Mouse (Mus musculus) heart, adult 2 months (tissue): ENCODE measurements at regions not wholly inside any gene's neighbourhood (a gene's known extent, or its start where the extent isn't known, plus 50 kb on each side); places are given as distances from the start of the nearest gene placed in this dataset.
A peak's percentile ranks its signal among the peaks of the same experiment; 100 is the strongest.

Experiments used
- DNase-seq, 2 experiments: peaks; one replicate each; pipeline ENCODE4 v3.0.0; 2021
- H3K27ac ChIP-seq: fragments of 200-600 bp; 2 replicates; pipeline ENCODE4 v1.8.1; 2022
- H3K27me3 ChIP-seq: fragments of 200-500 bp; 2 replicates; pipeline ENCODE4 v1.6.1; 2012; ENCODE audit warnings: mild to moderate bottlenecking, low read length, inconsistent platforms, mixed read lengths; ENCODE audit not compliant: control insufficient read depth, insufficient read depth
- H3K36me3 ChIP-seq: fragments of 200-500 bp; 2 replicates; pipeline ENCODE4 v1.6.1; 2012; ENCODE audit warnings: low read length, inconsistent platforms; ENCODE audit not compliant: control insufficient read depth, insufficient read depth
- H3K4me1 ChIP-seq: fragments of 200-500 bp; 2 replicates; pipeline ENCODE4 v1.6.1; 2011; ENCODE audit warnings: low read length; ENCODE audit not compliant: control insufficient read depth, insufficient read depth
- H3K4me3 ChIP-seq: fragments of 200-600 bp; 2 replicates; pipeline ENCODE4 v1.8.1; 2022
- H3K79me2 ChIP-seq: fragments of 200-500 bp; replicated peaks from 2 replicates; pipeline ENCODE4 v1.6.1; 2012; ENCODE audit warnings: mild to moderate bottlenecking, inconsistent platforms, low read length, moderate library complexity, mixed read lengths; ENCODE audit not compliant: control insufficient read depth, insufficient read depth
- H3K9ac ChIP-seq: fragments of 200-500 bp; 2 replicates; pipeline ENCODE4 v1.6.1; 2012; ENCODE audit warnings: low read depth, mild to moderate bottlenecking, control low read depth, inconsistent platforms, low read length, mixed read lengths
- CTCF ChIP-seq: fragments of 200-600 bp; IDR thresholded peaks from 2 replicates; pipeline ENCODE4 v1.8.1; 2022; ENCODE audit warnings: antibody characterized with exemption, mild to moderate bottlenecking, moderate library complexity
- EP300 ChIP-seq: fragments of 200-500 bp; IDR thresholded peaks from 2 replicates; pipeline ENCODE4 v1.6.1; 2011; ENCODE audit warnings: low read depth, low read length, control low read depth; ENCODE audit not compliant: insufficient read depth
- POLR2A ChIP-seq: fragments of 200-500 bp; IDR thresholded peaks from 2 replicates; pipeline ENCODE4 v1.6.1; 2011; ENCODE audit warnings: mild to moderate bottlenecking, low read depth, low read length, control low read depth; ENCODE audit not compliant: insufficient read depth
- WGBS: fragments of 180-500 bp; shearing (Covaris S2); methylation state at CpG from one replicate; pipeline ENCODE4 v1.1.7; 2018; 5-methylcytosine and 5-hydroxymethylcytosine counted together
- intact Hi-C: fragments of 180-260 bp; cut with DNase I; formaldehyde crosslinking; loops from one replicate; pipeline ENCODE4 v1.15.1; 2025

GRCm38 (mm10) chr2:51033881-51034280 lies 115.0 kb downstream of the Rnd3 start:
- no peak for DNase-seq
- intact Hi-C loops, result no loop called here
- Histone ChIP-seq H3K4me1 (no peaks in the 10 kb centered on the region), H3K36me3 (no peaks in the 10 kb centered on the region), H3K79me2 (no peaks in the 10 kb centered on the region), H3K9ac (no peak overlapping the region), H3K27ac (no peak overlapping the region), H3K27me3 (no peaks in the 10 kb centered on the region), H3K4me3 (no peak overlapping the region)
- TF ChIP-seq EP300 (no peak), POLR2A (no peak), CTCF (no peak)
- 87% methylated on average over 7 of the region's 7 CpGs for WGBS

- TF ChIP-seq CTCF (no peak), EP300 (no peak)
- WGBS, result 54% methylated on average over 2 of the region's 2 CpGs
- Histone ChIP-seq H3K9ac (no peak overlapping the region), H3K36me3 (no peaks in the 10 kb centered on the region), H3K4me1 (no peaks in the 10 kb centered on the region), H3K27me3 (no peaks in the 10 kb centered on the region), H3K79me2 (no peaks in the 10 kb centered on the region), H3K4me3 (no peak overlapping the region), H3K27ac (peak overlapping the region; percentile 11; the same call in 1 of the 2 replicates)
- intact Hi-C loops, result no loop called here
- DNase-seq, result peak in 1 of 2 experiments; percentile 13
These were observed 126.4 kb downstream of the Rnd3 start for GRCm38 (mm10) chr2:51022479-51022878.

- Histone ChIP-seq H3K9ac (no peak overlapping the region), H3K27ac (no peak overlapping the region), H3K36me3 (no peaks in the 10 kb centered on the region), H3K4me3 (no peak overlapping the region), H3K27me3 (no peaks in the 10 kb centered on the region), H3K4me1 (no peaks in the 10 kb centered on the region), H3K79me2 (no peaks in the 10 kb centered on the region)
- WGBS, result 75% methylated on average over 5 of the region's 5 CpGs
- intact Hi-C loops, result no loop called here
- no peak for TF ChIP-seq EP300
- TF ChIP-seq POLR2A, result no peak
- TF ChIP-seq CTCF, result no peak
- no peak for DNase-seq
These were observed 132.8 kb downstream of the Rnd3 start for GRCm38 (mm10) chr2:51016129-51016402.

GRCm38 (mm10) chr2:51015360-51016128 lies 133.4 kb downstream of the Rnd3 start:
- intact Hi-C loops, result no loop called here
- Histone ChIP-seq H3K9ac (no peak overlapping the region), H3K27me3 (no peaks in the 10 kb centered on the region), H3K27ac (peak overlapping the region; percentile 40; the same call in 1 of the 2 replicates), H3K4me1 (no peaks in the 10 kb centered on the region), H3K36me3 (no peaks in the 10 kb centered on the region), H3K4me3 (no peak overlapping the region), H3K79me2 (no peaks in the 10 kb centered on the region)
- 35% methylated on average over 7 of the region's 7 CpGs for WGBS
- DNase-seq, result peak; percentile 5 to 22
- no peak for TF ChIP-seq POLR2A
- no peak for TF ChIP-seq EP300
- no peak for TF ChIP-seq CTCF

GRCm38 (mm10) chr2:51014232-51014631 lies 134.7 kb downstream of the Rnd3 start:
- H3K79me2 ChIP-seq, result no peaks in the 10 kb centered on the region
- no peak overlapping the region for H3K9ac ChIP-seq
- DNase-seq, result no peak
- no peak for TF ChIP-seq EP300
- TF ChIP-seq POLR2A, result no peak
- TF ChIP-seq CTCF, result no peak
- H3K4me1 ChIP-seq, result no peaks in the 10 kb centered on the region
- no peak overlapping the region for H3K4me3 ChIP-seq
- no peaks in the 10 kb centered on the region for H3K27me3 ChIP-seq
- intact Hi-C loops, result no loop called here
- H3K36me3 ChIP-seq, result no peaks in the 10 kb centered on the region
- no peak overlapping the region for H3K27ac ChIP-seq

GRCm38 (mm10) chr2:51013090-51013489 lies 135.8 kb downstream of the Rnd3 start:
- Histone ChIP-seq H3K4me3 (no peak overlapping the region), H3K79me2 (no peaks in the 10 kb centered on the region), H3K27ac (no peak overlapping the region), H3K27me3 (no peaks in the 10 kb centered on the region), H3K36me3 (no peaks in the 10 kb centered on the region), H3K9ac (no peak overlapping the region), H3K4me1 (no peaks in the 10 kb centered on the region)
- no peak for DNase-seq
- intact Hi-C loops, result no loop called here
- WGBS, result 57% methylated on average over 2 of the region's 2 CpGs
- no peak for TF ChIP-seq CTCF
- TF ChIP-seq EP300, result no peak
- no peak for TF ChIP-seq POLR2A

- H3K36me3 ChIP-seq, result no peaks in the 10 kb centered on the region
- no peak for DNase-seq
- no peaks in the 10 kb centered on the region for H3K79me2 ChIP-seq
- no peak overlapping the region for H3K9ac ChIP-seq
- no peak for TF ChIP-seq EP300
- no peak for TF ChIP-seq CTCF
- TF ChIP-seq POLR2A, result no peak
- intact Hi-C loops, result no loop called here
- no peaks in the 10 kb centered on the region for H3K4me1 ChIP-seq
- no peak overlapping the region for H3K4me3 ChIP-seq
- H3K27me3 ChIP-seq, result no peaks in the 10 kb centered on the region
- 70% methylated on average over 2 of the region's 2 CpGs for WGBS
- H3K27ac ChIP-seq, result no peak overlapping the region
These were observed 140.7 kb downstream of the Rnd3 start for GRCm38 (mm10) chr2:51008251-51008533.
